Mouse (Mus musculus) left cerebral cortex, postnatal 36 days (tissue): ENCODE results near the gene Fbxo28. TPM values are rescaled to one million over a fixed set of nuclear protein-coding genes. Genes with fewer than 3 reads are reported as not detected.
"Not testable (repeated sequence)": the region's sequence is repeated elsewhere in the genome, so short reads cannot be mapped to it uniquely, and the experiment has no call there.

Experiments used
- DNase-seq, 2 experiments: peaks; one replicate each; pipeline ENCODE4 v3.0.0; 2021 to 2022; ENCODE audit warnings: low spot score in 2 of 2, mixed read lengths in 1 of 2
- intact Hi-C: fragments of 180-260 bp; cut with DNase I; formaldehyde crosslinking; loops from one replicate; pipeline ENCODE4 v1.15.1; 2025
- total RNA-seq, 2 experiments: library from RNA; stranded (reverse); gene quantifications; 2 replicates each; pipeline ENCODE4 v1.2.3; 2021

The Fbxo28 gene
- total RNA-seq, 2 experiments from 2014 or later = 50.7 to 55.3 TPM

GRCm38 (mm10) chr1:182296141-182296540 is 45.3 kb downstream of the Fbxo28 start:
- intact Hi-C loops = no loop called here
- DNase-seq = no peak

GRCm38 (mm10) chr1:182292291-182292690 is 49.1 kb downstream of the Fbxo28 start:
- intact Hi-C loops = no loop called here
- DNase-seq = no peak

GRCm38 (mm10) chr1:182290741-182291140 is 50.7 kb downstream of the Fbxo28 start:
- DNase-seq, intact Hi-C loops: not testable (repeated sequence)

GRCm38 (mm10) chr1:182289781-182290180 is 51.6 kb downstream of the Fbxo28 start:
- intact Hi-C loops = loop anchor here (10.0 kb wide), 1 partner anchor 155 kb away; no protein-coding TSS in a partner anchor
- no peak for DNase-seq

GRCm38 (mm10) chr1:182288601-182289000 is 52.8 kb downstream of the Fbxo28 start:
- intact Hi-C loops = loop anchor here (10.0 kb wide), 1 partner anchor 154 kb away; no protein-coding TSS in a partner anchor
- DNase-seq = no peak

- DNase-seq = no peak
- intact Hi-C loops = loop anchor here (10.0 kb wide), 1 partner anchor 153 kb away; no protein-coding TSS in a partner anchor
Observed at GRCm38 (mm10) chr1:182287781-182288180, 53.6 kb downstream of the Fbxo28 start.

- no peak for DNase-seq
- intact Hi-C loops = loop anchor here (10.0 kb wide), 1 partner anchor 150 kb away; no protein-coding TSS in a partner anchor
Observed at GRCm38 (mm10) chr1:182284795-182285194, 56.6 kb downstream of the Fbxo28 start.

GRCm38 (mm10) chr1:182283231-182283630 is 58.2 kb downstream of the Fbxo28 start:
- intact Hi-C loops = loop anchor here (2.0 to 10.0 kb wide), 2 partner anchors 58 to 148 kb away; partner anchors contain the start of gene Fbxo28
- DNase-seq = no peak

- DNase-seq = peak; percentile 90 to 91
- intact Hi-C loops = loop anchor here (2.0 to 10.0 kb wide), 2 partner anchors 58 to 148 kb away; partner anchors contain the start of gene Fbxo28
Observed at GRCm38 (mm10) chr1:182282091-182283075, 59.0 kb downstream of the Fbxo28 start, which contains the start of gene Degs1. Degs1 (minus strand) TSS chr1:182282804.

- intact Hi-C loops = loop anchor here (10.0 kb wide), 1 partner anchor 146 kb away; no protein-coding TSS in a partner anchor
- no peak for DNase-seq
Observed at GRCm38 (mm10) chr1:182281251-182281711, 60.1 kb downstream of the Fbxo28 start.

- DNase-seq = no peak
- intact Hi-C loops = loop anchor here (10.0 kb wide), 1 partner anchor 146 kb away; no protein-coding TSS in a partner anchor
Observed at GRCm38 (mm10) chr1:182280577-182280976, 60.9 kb downstream of the Fbxo28 start.

GRCm38 (mm10) chr1:182280046-182280445 is 61.4 kb downstream of the Fbxo28 start:
- intact Hi-C loops = loop anchor here (10.0 kb wide), 1 partner anchor 145 kb away; no protein-coding TSS in a partner anchor
- DNase-seq = no peak

- DNase-seq = no peak
- intact Hi-C loops = no loop called here
Observed at GRCm38 (mm10) chr1:182279436-182279835, 62.0 kb downstream of the Fbxo28 start.

GRCm38 (mm10) chr1:182275109-182275508 is 66.3 kb downstream of the Fbxo28 start:
- intact Hi-C loops = no loop called here
- no peak for DNase-seq

GRCm38 (mm10) chr1:182271632-182272031 is 69.8 kb downstream of the Fbxo28 start:
- intact Hi-C loops = no loop called here
- DNase-seq = no peak

GRCm38 (mm10) chr1:182271130-182271529 is 70.3 kb downstream of the Fbxo28 start:
- intact Hi-C loops = no loop called here

GRCm38 (mm10) chr1:182268317-182268716 is 73.1 kb downstream of the Fbxo28 start:
- DNase-seq = no peak
- intact Hi-C loops = no loop called here

More at GRCm38 (mm10) chr1:182271130-182271529, 70.3 kb downstream of the Fbxo28 start:
- DNase-seq = no peak

GRCm38 (mm10) chr1:182266028-182266525 is 75.4 kb downstream of the Fbxo28 start:
- no peak for DNase-seq
- intact Hi-C loops = no loop called here
